Mouse (Mus musculus): ENCODE data around the gene Ube2d2b.

GRCm38 (mm10) chr5:107793927-107794326 lies 36.0 kb upstream of the Ube2d2b start:
- TF ChIP-seq CTCF (conservative IDR thresholded peaks at IDR 0.05; ENCODE audit: insufficient read depth, insufficient read length, low read depth, low read length) (no peak), POLR2A (IDR thresholded peaks at IDR 0.05; ENCODE audit: low read depth, low read length) (no peak)

Measured in kidney, adult 2 months (tissue).